Mouse (Mus musculus): Measurements from ENCODE around the gene Exosc10.

Gene Exosc10

GRCm38 (mm10) chr4:148604541-148605165, 46.4 kb downstream of the Exosc10 start:
- DNase-seq (ENCODE audit: low spot score in 2 of 2) = no peak

GRCm38 (mm10) chr4:148607758-148608157, 49.5 kb downstream of the Exosc10 start:
- peak in 1 of 2 experiments; percentile 49 for DNase-seq (ENCODE audit: low spot score in 2 of 2)

- no peak for DNase-seq (ENCODE audit: low spot score in 2 of 2)
Measured at GRCm38 (mm10) chr4:148609805-148610204, 51.6 kb downstream of the Exosc10 start.

- no peak for DNase-seq (ENCODE audit: low spot score in 2 of 2)
Measured at GRCm38 (mm10) chr4:148610631-148611364, 52.6 kb downstream of the Exosc10 start.

GRCm38 (mm10) chr4:148612557-148612956, 54.3 kb downstream of the Exosc10 start:
- DNase-seq (ENCODE audit: low spot score in 2 of 2) = no peak

GRCm38 (mm10) chr4:148613738-148614137, 55.5 kb downstream of the Exosc10 start:
- no peak for DNase-seq (ENCODE audit: low spot score in 2 of 2)

GRCm38 (mm10) chr4:148619805-148620204, 61.6 kb downstream of the Exosc10 start:
- DNase-seq (ENCODE audit: low spot score in 2 of 2) = no peak

GRCm38 (mm10) chr4:148620718-148621117, 62.5 kb downstream of the Exosc10 start:
- no peak for DNase-seq (ENCODE audit: low spot score in 2 of 2)

- DNase-seq (ENCODE audit: low spot score in 2 of 2) = no peak
Measured at GRCm38 (mm10) chr4:148622485-148622884, 64.3 kb downstream of the Exosc10 start.

GRCm38 (mm10) chr4:148623609-148624008, 65.4 kb downstream of the Exosc10 start:
- DNase-seq (ENCODE audit: low spot score in 2 of 2) = no peak

GRCm38 (mm10) chr4:148625010-148625409, 66.8 kb downstream of the Exosc10 start:
- DNase-seq (ENCODE audit: low spot score in 2 of 2) = no peak

- no peak for DNase-seq (ENCODE audit: low spot score in 2 of 2)
Measured at GRCm38 (mm10) chr4:148625756-148626622, 67.8 kb downstream of the Exosc10 start.

- peak; percentile 89 for DNase-seq (ENCODE audit: low spot score in 2 of 2)
Measured at GRCm38 (mm10) chr4:148626623-148627185, 68.5 kb downstream of the Exosc10 start, which contains the start of gene Tardbp. Gene Tardbp (minus strand): TSS chr4:148627019.

- DNase-seq (ENCODE audit: low spot score in 2 of 2) = no peak
Measured at GRCm38 (mm10) chr4:148627246-148627645, 69.0 kb downstream of the Exosc10 start.
